Mouse (Mus musculus) forebrain, embryonic 16.5 days (tissue): ENCODE results near the gene Cox5b. TPM values are rescaled to one million over a fixed set of nuclear protein-coding genes. Genes with fewer than 3 reads are reported as not detected.
A peak's percentile ranks its signal among the peaks of the same experiment; 100 is the strongest.

Source experiments
- ATAC-seq: fragments of 200-750 bp; cut with Nextera tagmentation; 2 replicates; pipeline ENCODE4 v1.8.0; 2017; ENCODE audit warnings: mild to moderate bottlenecking, moderate library complexity
- H3K27ac ChIP-seq: fragments of 300-500 bp; sonication (generic); 2 replicates; pipeline ENCODE4 v1.5.1; 2014; ENCODE audit warnings: low read length, control low read depth
- H3K27me3 ChIP-seq: fragments of 300-500 bp; sonication (generic); replicated peaks from 2 replicates; pipeline ENCODE4 v1.6.1; 2014; ENCODE audit warnings: low read length; ENCODE audit not compliant: control insufficient read depth, insufficient read depth
- H3K36me3 ChIP-seq: fragments of 300-500 bp; sonication (generic); 2 replicates; pipeline ENCODE4 v1.6.1; 2014; ENCODE audit not compliant: control insufficient read depth, insufficient read depth
- H3K4me1 ChIP-seq: fragments of 300-500 bp; sonication (generic); replicated peaks from 2 replicates; pipeline ENCODE4 v1.6.1; 2014; ENCODE audit warnings: low read length; ENCODE audit not compliant: control insufficient read depth, insufficient read depth
- H3K4me2 ChIP-seq: fragments of 300-500 bp; sonication (generic); 2 replicates; pipeline ENCODE4 v1.6.1; 2014; ENCODE audit warnings: mild to moderate bottlenecking, low read length, control low read depth
- H3K4me3 ChIP-seq: fragments of 300-500 bp; sonication (generic); replicated peaks from 2 replicates; pipeline ENCODE4 v1.5.1; 2014; ENCODE audit warnings: mild to moderate bottlenecking, low read length, control low read depth
- H3K9ac ChIP-seq: fragments of 300-500 bp; sonication (generic); replicated peaks from 2 replicates; pipeline ENCODE4 v1.6.1; 2014; ENCODE audit warnings: low read depth, low read length, control low read depth
- H3K9me3 ChIP-seq: fragments of 300-500 bp; sonication (generic); 2 replicates; pipeline ENCODE4 v1.6.1; 2016; ENCODE audit warnings: low read length; ENCODE audit not compliant: control insufficient read depth
- WGBS: fragments of 180-500 bp; shearing (Covaris S2); extraction: QIAGEN DNeasy Blood & Tissue Kit; methylation state at CpG from one replicate; pipeline ENCODE4 v1.1.7; 2014; 5-methylcytosine and 5-hydroxymethylcytosine counted together
- polyA plus RNA-seq: library from polyadenylated mRNA; unstranded; fragments of >200 nt; fragmentation: Nextera tagmentation; extraction: Ambion mirVana; gene quantifications from 2 replicates; pipeline ENCODE4 v1.2.1, GENCODE M21; 2015

Cox5b gene
- polyA plus RNA-seq, 1 experiment from 2014 or later = 516 TPM

DNA sequence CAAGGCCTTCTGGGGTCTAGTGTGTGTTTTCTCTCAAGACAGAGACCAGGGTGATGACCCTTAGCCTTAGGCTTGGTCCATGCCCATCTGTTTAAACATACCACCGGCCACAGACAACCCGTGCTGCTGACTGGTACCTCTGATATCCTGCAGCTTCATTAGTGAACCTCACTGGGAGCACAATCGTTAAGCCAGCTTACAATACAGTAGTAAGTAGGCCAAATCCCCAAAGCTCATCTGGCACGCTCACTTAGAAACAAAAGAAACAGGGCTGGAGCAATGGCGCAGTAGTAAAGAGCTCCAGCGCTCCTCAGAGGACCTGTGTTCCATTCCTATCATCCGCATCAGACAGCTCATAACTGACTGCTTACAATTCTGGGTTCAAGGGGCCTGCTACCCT, 10.4 kb upstream of the Cox5b start:
- no peak overlapping the region for H3K4me3 ChIP-seq
- ATAC-seq = no peak
- no peak overlapping the region for H3K27ac ChIP-seq
- no peak overlapping the region for H3K4me2 ChIP-seq
- no peaks in the 10 kb centered on the region for H3K36me3 ChIP-seq
- H3K4me1 ChIP-seq = no peaks in the 10 kb centered on the region
- no peaks in the 10 kb centered on the region for H3K27me3 ChIP-seq
- WGBS = 34% methylated on average over 7 of the region's 7 CpGs
- no peaks in the 10 kb centered on the region for H3K9me3 ChIP-seq
- H3K9ac ChIP-seq = no peak overlapping the region

DNA sequence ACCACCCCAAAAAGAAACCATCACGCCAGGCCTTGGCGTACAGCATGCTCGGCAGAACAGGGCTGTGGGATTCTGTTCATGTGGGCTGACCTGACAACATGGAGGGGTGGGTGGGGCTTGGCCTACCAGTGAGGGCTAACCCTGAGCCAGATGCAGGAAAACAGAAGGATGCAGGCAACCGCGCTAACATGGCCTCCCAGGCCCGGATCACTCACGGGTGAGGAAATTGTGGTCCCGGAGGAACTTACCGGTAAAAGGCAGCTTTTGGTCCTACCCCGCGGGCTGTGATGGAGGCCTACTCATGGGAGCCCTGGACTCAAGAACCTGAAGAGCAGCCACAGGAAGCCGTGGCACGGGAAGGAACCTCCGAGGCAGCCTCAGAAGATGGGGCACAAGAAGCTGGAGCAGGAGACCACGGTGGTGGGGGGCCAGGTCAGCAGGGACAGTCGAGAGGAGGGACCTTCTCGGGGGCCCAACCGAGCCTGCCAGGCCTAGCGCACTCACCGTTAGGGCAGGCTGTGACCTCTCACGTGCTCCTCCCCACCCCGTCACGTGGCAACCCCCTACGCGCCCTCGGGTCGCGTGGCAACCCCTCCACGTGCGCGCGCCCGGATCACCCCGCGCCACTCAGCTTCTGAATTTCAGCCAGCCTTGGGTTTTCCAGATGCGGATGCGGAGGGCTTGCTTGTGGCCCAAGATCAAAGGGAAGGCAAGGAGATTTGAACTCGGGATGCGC, 8.5 kb upstream of the Cox5b start, which contains the start of gene Fam178b:
Gene Fam178b, minus strand, starts transcription at position 564 of the 736 bp plus-strand sequence.
- H3K9me3 ChIP-seq = no peaks in the 10 kb centered on the region
- H3K4me3 ChIP-seq = no peak within 1 kb of the TSS
- 94% methylated on average over 38 of the region's 39 CpGs for WGBS
- H3K9ac ChIP-seq = no peak within 1 kb of the TSS
- no peaks in the 10 kb centered on the region for H3K27me3 ChIP-seq
- H3K27ac ChIP-seq = 0 out of 2 replicates have a peak within 1 kb of the TSS, but pooled peaks have one; percentile 43
- no peak within 1 kb of the TSS for H3K4me2 ChIP-seq
- no peaks in the 10 kb centered on the region for H3K36me3 ChIP-seq
- no peak for ATAC-seq
- no peaks in the 10 kb centered on the region for H3K4me1 ChIP-seq

DNA sequence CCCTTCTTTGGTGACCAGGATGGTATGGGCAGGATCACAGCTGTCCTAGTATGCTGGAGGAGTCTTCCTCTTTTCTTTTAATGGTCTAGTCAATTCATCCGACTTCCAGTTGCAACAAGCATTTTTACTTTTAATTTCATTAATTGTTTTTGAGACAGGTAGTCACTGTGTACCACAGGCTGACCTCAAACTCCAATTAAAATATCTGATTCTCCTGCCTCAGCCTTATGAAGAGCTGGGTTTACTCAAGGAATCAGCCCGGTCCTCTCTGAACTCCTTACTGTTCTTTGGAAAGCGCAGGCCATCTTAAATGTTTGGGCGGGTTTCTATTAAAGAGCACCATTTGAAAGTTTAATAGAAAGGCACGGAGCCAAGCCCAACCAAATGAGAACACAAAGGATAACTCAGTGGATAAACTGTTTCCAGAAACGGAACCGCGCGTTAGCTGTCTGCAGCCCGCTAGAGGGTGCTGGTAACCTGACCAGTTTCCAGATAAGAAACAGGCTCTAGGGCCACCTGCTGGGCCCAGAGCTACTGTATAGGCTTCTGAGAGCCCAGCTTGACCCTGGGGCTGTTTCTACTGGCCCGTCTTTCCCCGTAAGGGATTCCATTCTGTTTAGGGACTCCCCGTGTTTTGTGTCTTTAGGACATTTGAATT, 7.3 kb upstream of the Cox5b start:
- H3K4me3 ChIP-seq = no peak overlapping the region
- H3K27ac ChIP-seq = 0 out of 2 replicates have a peak overlapping the region, but pooled peaks have one; percentile 43
- ATAC-seq = peak; percentile 85
- no peaks in the 10 kb centered on the region for H3K9me3 ChIP-seq
- no peak overlapping the region for H3K9ac ChIP-seq
- no peaks in the 10 kb centered on the region for H3K27me3 ChIP-seq
- H3K4me1 ChIP-seq = no peaks in the 10 kb centered on the region
- no peaks in the 10 kb centered on the region for H3K36me3 ChIP-seq
- WGBS = 9% methylated on average over 13 of the region's 13 CpGs
- no peak overlapping the region for H3K4me2 ChIP-seq

DNA sequence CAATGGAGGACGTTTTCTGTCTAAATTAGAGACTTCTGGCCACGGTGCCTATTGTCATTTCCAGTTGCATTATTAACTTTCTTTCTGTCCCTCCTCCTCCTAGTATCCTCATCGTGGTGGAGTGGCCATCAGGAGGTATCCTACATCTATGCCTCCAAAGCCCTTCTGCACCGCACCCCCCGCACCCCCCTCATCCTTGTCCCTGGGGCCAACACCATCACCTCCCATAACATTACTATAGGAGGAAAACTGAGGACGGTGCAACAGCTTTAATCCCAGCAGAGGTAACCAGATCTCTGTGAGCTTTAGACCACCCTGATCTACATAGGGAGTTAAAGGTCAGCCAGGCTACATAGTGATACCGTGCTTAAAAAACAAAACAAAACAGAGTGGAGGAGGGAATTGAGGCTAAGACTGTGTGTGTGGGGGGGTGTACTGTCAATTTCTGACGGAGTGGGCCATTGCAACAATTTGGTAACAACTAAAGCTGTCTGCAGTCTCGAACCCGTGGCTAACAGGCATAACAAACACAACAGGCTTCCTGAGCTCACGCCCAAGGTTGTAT, 496 bp upstream of the Cox5b start:
- 66% methylated on average over 11 of the region's 11 CpGs for WGBS
- peak overlapping the region; percentile 50 for H3K4me3 ChIP-seq

DNA sequence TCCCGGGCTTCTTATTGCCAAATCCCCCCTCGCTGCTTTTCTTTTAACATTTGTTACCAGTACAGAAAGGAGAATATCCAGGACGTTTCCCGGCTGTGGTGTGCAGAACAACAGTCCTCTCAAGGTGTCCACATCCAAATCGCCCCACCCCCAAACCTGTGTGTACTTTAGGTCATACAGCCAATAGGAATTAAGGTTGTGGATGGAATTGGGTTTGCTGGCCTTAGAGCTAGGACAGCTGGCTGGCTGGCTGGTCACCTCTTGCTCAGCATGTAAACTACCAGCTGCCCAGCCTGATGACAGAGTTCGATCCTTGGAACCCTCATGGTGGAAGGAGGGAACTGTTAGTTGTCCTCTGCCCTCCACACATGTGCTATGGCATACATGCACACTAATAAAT, 3.6 kb downstream of the Cox5b start:
- 88% methylated on average over 6 of the region's 6 CpGs for WGBS
- Histone ChIP-seq H3K9ac (no peak overlapping the region), H3K27me3 (no peaks in the 10 kb centered on the region), H3K9me3 (no peaks in the 10 kb centered on the region), H3K36me3 (peaks cover 21% of the 10 kb centered on the region), H3K4me1 (peaks cover 10% of the 10 kb centered on the region), H3K27ac (no peak overlapping the region), H3K4me2 (no peak overlapping the region), H3K4me3 (no peak overlapping the region)
- no peak for ATAC-seq

More for the DNA sequence above, 496 bp upstream of the Cox5b start:
- Histone ChIP-seq H3K9ac (peak overlapping the region; percentile 47), H3K36me3 (peaks cover 14% of the 10 kb centered on the region), H3K27me3 (no peaks in the 10 kb centered on the region), H3K4me1 (peaks cover 10% of the 10 kb centered on the region), H3K27ac (peak overlapping the region; percentile 25; the same call in 1 of the 2 replicates), H3K9me3 (no peaks in the 10 kb centered on the region), H3K4me2 (peak overlapping the region; percentile 52)
- peak; percentile 37 for ATAC-seq

DNA sequence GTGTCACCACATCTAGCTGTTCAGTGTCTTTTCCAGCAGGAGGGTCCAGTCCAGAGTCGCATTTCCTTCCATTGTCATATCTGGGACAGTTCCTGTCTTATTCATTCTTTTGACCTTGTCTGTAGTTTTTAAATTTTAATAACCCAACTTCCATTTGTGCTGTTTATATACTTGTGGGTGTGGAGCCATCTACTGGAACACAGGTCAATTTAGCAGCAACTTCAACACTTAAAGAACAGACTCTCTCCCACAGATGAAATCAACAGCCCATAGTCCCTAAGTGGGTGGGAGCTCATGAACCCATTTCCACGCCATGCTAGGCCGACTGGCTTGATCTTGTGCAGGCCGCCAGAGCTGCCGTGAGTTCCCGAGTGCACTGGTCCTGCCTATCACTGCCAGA, 5.2 kb downstream of the Cox5b start:
- no peak overlapping the region for H3K9ac ChIP-seq
- ATAC-seq = no peak
- H3K27me3 ChIP-seq = no peaks in the 10 kb centered on the region
- H3K4me2 ChIP-seq = no peak overlapping the region
- peaks cover 22% of the 10 kb centered on the region for H3K36me3 ChIP-seq
- H3K9me3 ChIP-seq = no peaks in the 10 kb centered on the region
- no peak overlapping the region for H3K4me3 ChIP-seq
- H3K27ac ChIP-seq = no peak overlapping the region
- H3K4me1 ChIP-seq = peaks cover 7% of the 10 kb centered on the region
- 80% methylated on average over 6 of the region's 6 CpGs for WGBS

DNA sequence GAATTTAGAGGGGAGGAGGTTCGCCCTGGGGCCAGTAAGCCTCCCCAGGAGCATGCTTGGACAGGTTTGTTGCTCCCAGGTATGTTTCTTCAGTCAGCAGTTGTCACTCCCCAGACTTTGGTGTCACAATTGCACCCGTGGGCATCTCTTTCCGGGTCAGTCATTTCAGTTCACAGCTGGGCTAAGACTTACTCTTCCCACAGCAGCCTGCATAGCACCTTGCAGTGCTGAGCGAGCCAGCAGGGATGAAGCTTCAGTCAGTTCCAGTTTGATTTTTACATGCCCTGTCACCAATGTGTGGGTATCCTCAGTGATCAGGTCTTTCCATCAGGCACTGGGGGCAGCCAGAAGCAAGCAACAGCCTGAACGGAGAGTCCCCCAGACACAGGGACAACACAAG, 5.8 kb downstream of the Cox5b start:
- H3K36me3 ChIP-seq = peaks cover 26% of the 10 kb centered on the region
- 77% methylated on average over 5 of the region's 5 CpGs for WGBS
- H3K9me3 ChIP-seq = no peaks in the 10 kb centered on the region
- no peaks in the 10 kb centered on the region for H3K27me3 ChIP-seq
- peaks cover 5% of the 10 kb centered on the region for H3K4me1 ChIP-seq
- H3K4me3 ChIP-seq = no peak overlapping the region
- H3K27ac ChIP-seq = no peak overlapping the region
- no peak overlapping the region for H3K9ac ChIP-seq
- no peak for ATAC-seq
- no peak overlapping the region for H3K4me2 ChIP-seq

DNA sequence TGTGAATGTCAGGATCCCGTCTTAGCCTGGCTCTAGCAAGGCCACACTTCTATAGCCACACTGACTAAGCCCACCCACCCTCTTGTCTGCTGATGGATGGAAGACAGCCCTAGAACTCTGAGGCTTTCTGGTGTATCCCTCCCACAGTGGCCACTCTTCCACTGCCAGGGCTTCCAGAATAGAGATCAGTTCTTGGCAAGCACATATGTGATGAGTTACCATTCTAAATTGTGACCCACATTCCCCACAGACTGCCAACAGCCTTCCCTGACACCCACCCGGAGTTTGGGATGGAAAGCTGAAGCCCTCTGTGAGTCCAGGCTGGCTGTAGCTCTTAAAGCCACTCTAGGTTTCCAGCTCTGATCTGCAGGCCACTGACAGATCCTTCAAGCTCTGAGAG, 15.9 kb downstream of the Cox5b start:
- H3K9me3 ChIP-seq = no peaks in the 10 kb centered on the region
- no peaks in the 10 kb centered on the region for H3K27me3 ChIP-seq
- no peak overlapping the region for H3K27ac ChIP-seq
- ATAC-seq = no peak
- WGBS = 71% methylated on average over 2 of the region's 2 CpGs
- H3K4me2 ChIP-seq = no peak overlapping the region
- peaks cover 26% of the 10 kb centered on the region for H3K36me3 ChIP-seq
- no peak overlapping the region for H3K4me3 ChIP-seq
- 0 out of 2 replicates have a peak overlapping the region, but pooled peaks have one; percentile 11 for H3K9ac ChIP-seq
- H3K4me1 ChIP-seq = peaks cover 19% of the 10 kb centered on the region

DNA sequence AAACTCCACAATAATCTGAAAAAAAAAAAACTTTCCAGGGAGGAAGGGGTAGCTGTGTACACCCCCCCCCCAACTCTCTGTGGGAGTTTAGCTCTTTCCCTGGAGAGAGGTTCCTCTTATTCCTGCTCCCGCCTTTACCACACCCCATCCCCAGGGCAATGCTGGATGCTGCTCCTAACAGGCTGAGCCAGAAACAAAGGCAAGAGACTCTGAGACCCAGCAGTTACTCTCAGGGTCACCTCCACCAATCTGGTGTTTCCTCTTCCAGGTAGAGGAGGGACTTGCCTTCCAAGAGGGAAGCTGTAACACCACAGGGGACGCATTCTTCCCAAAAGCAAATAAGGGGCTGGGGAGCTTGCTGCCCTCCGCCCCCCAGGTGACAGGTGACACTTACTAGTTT, 16.5 kb downstream of the Cox5b start:
- 72% methylated on average over 3 of the region's 3 CpGs for WGBS
- Histone ChIP-seq H3K4me2 (no peak overlapping the region), H3K36me3 (peaks cover 22% of the 10 kb centered on the region)

More for the DNA sequence above, 16.5 kb downstream of the Cox5b start:
- H3K27ac ChIP-seq = no peak overlapping the region
- no peak for ATAC-seq
- no peaks in the 10 kb centered on the region for H3K9me3 ChIP-seq
- no peaks in the 10 kb centered on the region for H3K27me3 ChIP-seq
- peaks cover 19% of the 10 kb centered on the region for H3K4me1 ChIP-seq
- H3K9ac ChIP-seq = no peak overlapping the region
- H3K4me3 ChIP-seq = no peak overlapping the region
